Mouse (Mus musculus) ES-E14 (cell line): ENCODE results near the gene Birc6. TPM values are rescaled to one million over a fixed set of nuclear protein-coding genes. Genes with fewer than 3 reads are reported as not detected.

ENCODE experiments used
- DNase-seq: peaks from one replicate; pipeline ENCODE4 v3.0.0-alpha.2; 2013; ENCODE audit warnings: low read depth, low spot score
- H3K27ac ChIP-seq: 2 replicates; pipeline ENCODE4 v1.5.1; 2012; ENCODE audit warnings: low read depth, mild to moderate bottlenecking, low read length, moderate library complexity, mixed read lengths; ENCODE audit not compliant: poor library complexity, insufficient read depth, severe bottlenecking
- H3K36me3 ChIP-seq: 2 replicates; pipeline ENCODE4 v1.6.1; 2012; ENCODE audit warnings: mild to moderate bottlenecking, low read length, moderate library complexity, mixed read lengths; ENCODE audit not compliant: control insufficient read depth, poor library complexity, insufficient read depth, severe bottlenecking
- H3K4me1 ChIP-seq, 2 experiments: fragments of 150-350 bp in 1 of 2; sonication (generic) in 1 of 2; 2 replicates each; pipeline ENCODE4 v1.6.1; 2012; ENCODE audit warnings: low read length in 2 of 2, mild to moderate bottlenecking in 1 of 2, mixed read lengths in 1 of 2; ENCODE audit not compliant: control insufficient read depth in 2 of 2, insufficient read depth in 2 of 2, poor library complexity in 1 of 2
- H3K4me3 ChIP-seq, 2 experiments: fragments of 150-350 bp in 1 of 2; sonication (generic) in 1 of 2; 2 replicates each; pipeline ENCODE4 v1.5.1; 2012; ENCODE audit warnings: low read length in 2 of 2, low read depth in 1 of 2, mild to moderate bottlenecking in 1 of 2, mixed read lengths in 1 of 2; ENCODE audit not compliant: insufficient read depth in 1 of 2, poor library complexity in 1 of 2, severe bottlenecking in 1 of 2
- H3K9ac ChIP-seq: 2 replicates; pipeline ENCODE4 v1.6.1; 2012; ENCODE audit warnings: low read depth, mild to moderate bottlenecking, low read length, mixed read lengths; ENCODE audit not compliant: poor library complexity, insufficient read depth, severe bottlenecking
- H3K9me3 ChIP-seq: fragments of 150-350 bp; sonication (generic); 2 replicates; pipeline ENCODE4 v1.6.1; 2012; ENCODE audit warnings: low read depth, mild to moderate bottlenecking, low read length; ENCODE audit not compliant: control insufficient read depth, insufficient read depth
- CHD2 ChIP-seq: IDR thresholded peaks from 2 replicates; pipeline ENCODE4 v1.6.1; 2014; ENCODE audit warnings: mild to moderate bottlenecking, low read depth, low read length, inconsistent platforms
- HCFC1 ChIP-seq: IDR thresholded peaks from 2 replicates; pipeline ENCODE4 v1.6.1; 2012; ENCODE audit warnings: low read length, inconsistent platforms, borderline replicate concordance; ENCODE audit not compliant: insufficient read depth
- MAFK ChIP-seq: IDR thresholded peaks from 2 replicates; pipeline ENCODE4 v1.6.1; 2014; ENCODE audit warnings: mild to moderate bottlenecking, low read depth, low read length, inconsistent platforms; ENCODE audit not compliant: insufficient read depth
- ZC3H11A ChIP-seq: IDR thresholded peaks from 2 replicates; pipeline ENCODE4 v1.6.1; 2012; ENCODE audit warnings: low read depth, mild to moderate bottlenecking, inconsistent platforms, low read length, borderline replicate concordance
- ZNF384 ChIP-seq: IDR thresholded peaks from 2 replicates; pipeline ENCODE4 v1.6.1; 2012; ENCODE audit warnings: low read depth, low read length, inconsistent platforms
- in situ Hi-C, 2 experiments: fragments of 600-800 bp; cut with MboI; formaldehyde crosslinking; loops; one replicate each; pipeline ENCODE4 v1.15.1; 2025; ENCODE audit warnings: low sequenced_read_pairs in 2 of 2, inconsistent platforms in 1 of 2; ENCODE audit not compliant: unreplicated experiment in 2 of 2
- total RNA-seq: library from RNA; depleted of rRNA; stranded (reverse); fragments of 300-350 nt; gene quantifications from 2 replicates; pipeline ENCODE4 v1.2.3, GENCODE M21; 2012

The Birc6 gene
- total RNA-seq, 1 experiment = 122 TPM

- no peak for TF ChIP-seq ZNF384
- no peak overlapping the region for H3K4me3 ChIP-seq
- H3K27ac ChIP-seq = no peak overlapping the region
- no peaks in the 10 kb centered on the region for H3K4me1 ChIP-seq
- no peaks in the 10 kb centered on the region for H3K9me3 ChIP-seq
- DNase-seq = no peak
- in situ Hi-C loops = no loop called here
- no peak overlapping the region for H3K9ac ChIP-seq
- peaks cover 6% of the 10 kb centered on the region for H3K36me3 ChIP-seq
These were observed 139.9 kb downstream of the Birc6 start for GRCm38 (mm10) chr17:74668010-74668409.

GRCm38 (mm10) chr17:74670031-74670430, 141.9 kb downstream of the Birc6 start:
- in situ Hi-C loops = no loop called here
- DNase-seq = no peak
- Histone ChIP-seq H3K27ac (no peak overlapping the region), H3K36me3 (peaks cover 6% of the 10 kb centered on the region), H3K4me1 (no peaks in the 10 kb centered on the region), H3K4me3 (no peak overlapping the region), H3K9ac (no peak overlapping the region), H3K9me3 (no peaks in the 10 kb centered on the region)
- TF ChIP-seq CHD2 (no peak), MAFK (no peak), ZNF384 (no peak), ZC3H11A (no peak), HCFC1 (no peak)

- no peak for DNase-seq
- H3K4me1 ChIP-seq = no peaks in the 10 kb centered on the region
- H3K27ac ChIP-seq = no peak overlapping the region
- TF ChIP-seq HCFC1 = no peak
- TF ChIP-seq ZC3H11A = no peak
- no peak for TF ChIP-seq ZNF384
- no peak for TF ChIP-seq CHD2
- TF ChIP-seq MAFK = no peak
- no peak overlapping the region for H3K4me3 ChIP-seq
- in situ Hi-C loops = no loop called here
- H3K36me3 ChIP-seq = peaks cover 8% of the 10 kb centered on the region
- no peaks in the 10 kb centered on the region for H3K9me3 ChIP-seq
- no peak overlapping the region for H3K9ac ChIP-seq
These were observed 144.4 kb downstream of the Birc6 start for GRCm38 (mm10) chr17:74672446-74672845.

GRCm38 (mm10) chr17:74673251-74673650, 145.2 kb downstream of the Birc6 start:
- no peak overlapping the region for H3K9ac ChIP-seq
- peaks cover 10% of the 10 kb centered on the region for H3K36me3 ChIP-seq
- TF ChIP-seq ZC3H11A (no peak), MAFK (no peak), HCFC1 (no peak), CHD2 (no peak), ZNF384 (no peak)
- peak; percentile 40 for DNase-seq
- H3K4me1 ChIP-seq = no peaks in the 10 kb centered on the region
- no peak overlapping the region for H3K4me3 ChIP-seq
- in situ Hi-C loops = no loop called here
- no peak overlapping the region for H3K27ac ChIP-seq
- no peaks in the 10 kb centered on the region for H3K9me3 ChIP-seq

- in situ Hi-C loops = no loop called here
- TF ChIP-seq ZNF384 (no peak), CHD2 (no peak), HCFC1 (no peak), ZC3H11A (no peak), MAFK (no peak)
- Histone ChIP-seq H3K27ac (no peak overlapping the region), H3K36me3 (peaks cover 6% of the 10 kb centered on the region), H3K4me1 (no peaks in the 10 kb centered on the region), H3K9me3 (no peaks in the 10 kb centered on the region), H3K9ac (no peak overlapping the region), H3K4me3 (no peak overlapping the region)
- DNase-seq = no peak
These were observed 150.0 kb downstream of the Birc6 start for GRCm38 (mm10) chr17:74678061-74678460.
